In genomic region chr2:173337666-173338065, GRCm38 (mm10) we compare ENCODE assay signal across 12 mouse cellular contexts.
DNase-seq lines count a peak whose midpoint lies in the region; ATAC-seq and TF ChIP-seq lines count a peak whose summit lies in the region.
"Had no signal": no experiment of that assay in that cellular context is flagged by ENCODE, and none has a peak within 500 bp of the region (broad histone marks: within the 10 kb centered on the region; RNA-seq: fewer than 3 reads in every experiment).

No protein-coding gene starts in this region.

- no peaks in the 10 kb centered on the region for H3K9me3 ChIP-seq in liver, embryonic 12.5 days (replicated peaks)
- no peaks in the 10 kb centered on the region for H3K9me3 ChIP-seq in hindbrain, postnatal 0 days (ENCODE audit: low read length)
- H3K9me3 ChIP-seq: forebrain, embryonic 15.5 days; hindbrain, embryonic 15.5 days had no signal

- TF ChIP-seq POLR2A in brain, embryonic 14.5 days (IDR thresholded peaks at IDR 0.05; ENCODE audit: borderline replicate concordance, extremely low read depth, insufficient read depth, insufficient read length, poor library complexity, severe bottlenecking), result no peak

- no peak for TF ChIP-seq CTCF in brain, embryonic 14.5 days (IDR thresholded peaks at IDR 0.05; ENCODE audit: borderline replicate concordance, extremely low read depth, insufficient read depth, insufficient read length)
- TF ChIP-seq CTCF in hindbrain, postnatal 0 days (IDR thresholded peaks at IDR 0.05; ENCODE audit: low read depth), result no peak

- H3K4me2 ChIP-seq in liver, embryonic 12.5 days, result no peak overlapping the region
- no peak overlapping the region for H3K4me2 ChIP-seq in hindbrain, postnatal 0 days (ENCODE audit: low read depth, low read length)
- H3K4me2 ChIP-seq: forebrain, embryonic 15.5 days; hindbrain, embryonic 15.5 days had no signal

- no peak overlapping the region for H3K27ac ChIP-seq in liver, embryonic 12.5 days
- H3K27ac ChIP-seq in hindbrain, postnatal 0 days, result no peak overlapping the region
- H3K27ac ChIP-seq: hindbrain, embryonic 15.5 days; liver, embryonic 14.5 days had no signal

- peak; percentile 31 for DNase-seq in liver
- DNase-seq in brain, embryonic 14.5 days (ENCODE audit: low read depth), result peak; percentile 7
- DNase-seq in kidney, adult 8-10 months, result peak; percentile 34 to 35
- no peak for DNase-seq in testis, postnatal 14 days (ENCODE audit: low spot score)
- no peak for DNase-seq in urinary bladder, postnatal 25 days (ENCODE audit: low spot score)
- no peak for DNase-seq in hindbrain, postnatal 0 days (ENCODE audit: low spot score)
- DNase-seq: cerebellum, adult 11 months had no signal

- ATAC-seq in liver, embryonic 12.5 days, result no peak
- peak; percentile 95 for ATAC-seq in megakaryocyte progenitor cell, adult 5-6 weeks (replicated peaks; ENCODE audit: poor library complexity)
- ATAC-seq in hindbrain, postnatal 0 days, result no peak
- ATAC-seq: forebrain, embryonic 15.5 days had no signal

- peaks cover 19% of the 10 kb centered on the region; the same call in 1 of the 2 replicates for H3K4me1 ChIP-seq in liver, embryonic 12.5 days
- H3K4me1 ChIP-seq in hindbrain, postnatal 0 days (ENCODE audit: insufficient read depth, low read length), result peaks cover 29% of the 10 kb centered on the region

- H3K4me3 ChIP-seq in liver, embryonic 12.5 days, result no peak overlapping the region
- H3K4me3 ChIP-seq in hindbrain, postnatal 0 days (ENCODE audit: low read length), result no peak overlapping the region
- H3K4me3 ChIP-seq: forebrain, embryonic 15.5 days; hindbrain, embryonic 15.5 days had no signal

- H3K36me3 ChIP-seq in liver, embryonic 12.5 days, result no peaks in the 10 kb centered on the region
- no peaks in the 10 kb centered on the region for H3K36me3 ChIP-seq in hindbrain, postnatal 0 days (ENCODE audit: insufficient read depth, low read length)
- H3K36me3 ChIP-seq: forebrain, embryonic 15.5 days; hindbrain, embryonic 15.5 days had no signal

- peaks cover 48% of the 10 kb centered on the region for H3K27me3 ChIP-seq in liver, embryonic 12.5 days (replicated peaks)
- H3K27me3 ChIP-seq in hindbrain, postnatal 0 days (ENCODE audit: insufficient read depth, low read length), result no peaks in the 10 kb centered on the region
- H3K27me3 ChIP-seq: forebrain, embryonic 15.5 days; hindbrain, embryonic 15.5 days had no signal

- WGBS in liver, embryonic 12.5 days (ENCODE audit: insufficient replicate concordance), result 30% methylated on average over 5 of the region's 5 CpGs
- 91% methylated on average over 5 of the region's 5 CpGs for WGBS in hindbrain, postnatal 0 days

- H3K9ac ChIP-seq in liver, embryonic 12.5 days, result no peak overlapping the region
- no peak overlapping the region for H3K9ac ChIP-seq in hindbrain, postnatal 0 days (replicated peaks; ENCODE audit: low read length)
- H3K9ac ChIP-seq: forebrain, embryonic 15.5 days; hindbrain, embryonic 15.5 days; liver, embryonic 14.5 days had no signal

Comparison
In these comparisons a context has a peak if more than half of its experiments do, and no peak if none do; other contexts are left out.
1. DNase-seq: peak in liver (single experiment), brain, embryonic 14.5 days (single experiment) and kidney, adult 8-10 months (2 of 2); none in testis, postnatal 14 days (single experiment), urinary bladder, postnatal 25 days (single experiment) and hindbrain, postnatal 0 days (single experiment).